Mouse (Mus musculus) spleen, postnatal 10 days (tissue): ENCODE measurements around the gene Ascc2.

Experiments used
- DNase-seq, 2 experiments: peaks; one replicate each; pipeline ENCODE4 v3.0.0; 2021 to 2022; ENCODE audit warnings: low spot score in 2 of 2

The Ascc2 gene

GRCm38 (mm10) chr11:4719961-4720360 is 82.4 kb downstream of the Ascc2 start:
- DNase-seq = no peak

DNA sequence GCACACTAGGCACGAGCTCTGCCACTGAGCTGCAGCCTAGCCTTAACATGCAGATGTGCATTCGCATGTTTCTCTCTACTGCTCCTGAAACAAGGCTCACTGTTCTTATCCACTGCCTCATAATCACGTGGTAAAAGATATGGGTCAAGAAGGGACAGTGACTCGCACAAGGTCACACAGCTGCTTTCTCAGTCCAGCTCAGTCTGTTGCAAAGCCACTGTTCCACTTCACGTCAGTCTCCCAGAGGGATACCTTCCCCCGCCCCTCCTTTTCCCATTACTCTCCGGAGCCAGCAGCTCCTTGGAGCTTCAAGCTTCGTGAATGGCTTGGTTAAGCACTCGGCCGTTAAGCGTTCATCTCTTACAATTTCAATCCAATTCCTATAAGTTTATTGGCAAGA is 82.8 kb downstream of the Ascc2 start:
- DNase-seq = no peak

- no peak for DNase-seq
Measured at GRCm38 (mm10) chr11:4720900-4721580, 83.5 kb downstream of the Ascc2 start.

DNA sequence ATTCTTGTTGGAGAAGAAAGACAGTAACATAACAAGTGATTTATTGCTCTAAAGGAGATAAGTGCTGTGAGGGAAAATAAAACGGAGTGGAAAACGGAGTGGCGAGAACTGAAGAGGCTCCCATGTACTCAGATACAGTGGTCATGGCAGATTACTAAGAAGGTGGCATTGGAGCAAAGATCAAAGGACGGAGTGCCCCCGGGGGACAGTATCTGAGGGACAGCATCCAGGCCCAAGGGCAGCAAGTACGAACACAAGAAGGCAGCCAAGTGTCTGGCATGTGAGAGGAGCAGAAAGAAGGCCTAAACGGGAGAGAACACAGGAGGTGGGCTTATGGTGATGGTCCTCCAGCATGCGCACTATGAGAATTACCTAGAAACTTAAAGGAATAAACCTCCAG is 84.2 kb downstream of the Ascc2 start:
- no peak for DNase-seq

GRCm38 (mm10) chr11:4729603-4730002 is 92.1 kb downstream of the Ascc2 start:
- DNase-seq = peak in 1 of 2 experiments; percentile 41

DNA sequence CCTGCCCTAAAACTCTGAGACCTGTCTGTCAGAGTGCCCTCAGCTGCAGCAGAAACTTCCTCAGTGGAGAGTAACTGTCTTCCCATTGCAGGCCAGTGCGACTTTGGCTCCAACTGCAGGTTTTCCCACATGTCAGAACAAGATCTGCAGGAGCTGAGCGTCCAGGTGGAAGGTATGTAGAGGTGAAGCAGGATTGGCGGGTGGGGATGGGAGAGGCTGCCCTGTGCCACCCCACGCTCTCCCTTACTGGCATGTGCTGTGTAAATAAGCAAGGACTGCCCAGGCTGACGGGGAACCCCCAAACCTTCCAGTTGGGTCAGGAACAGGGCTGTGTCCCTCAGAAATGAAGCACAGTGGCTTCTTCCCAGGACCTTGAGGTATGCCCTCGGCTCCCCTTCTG is 92.5 kb downstream of the Ascc2 start:
- no peak for DNase-seq

- no peak for DNase-seq
Measured at GRCm38 (mm10) chr11:4730913-4731312, 93.4 kb downstream of the Ascc2 start.

- DNase-seq = no peak
Measured at GRCm38 (mm10) chr11:4731781-4732180, 94.2 kb downstream of the Ascc2 start.

- DNase-seq = no peak
Measured at GRCm38 (mm10) chr11:4734179-4734578, 96.6 kb downstream of the Ascc2 start.
